Mouse (Mus musculus): ENCODE measurements around the gene Olfr373. TPM values are rescaled to one million over a fixed set of nuclear protein-coding genes. Genes with fewer than 3 reads are reported as not detected.

Gene Olfr373
- total RNA-seq, 1 experiment from 2014 or later = not detected

Other genes with a start within 250 kb of the Olfr373 start
- gene Zfp709, start 201.2 kb upstream of the Olfr373 start, total RNA-seq (2017) = 9.5 to 30.7 TPM (median 18.6 TPM) in 3 replicates
- gene Zfp882, start 174.6 kb upstream of the Olfr373 start, total RNA-seq (2017) = 4.1 to 7.5 TPM (median 7.5 TPM) in 3 replicates
- 17.3 to 28.3 TPM (median 20.4 TPM) in 3 replicates for gene Zfp617, start 174.5 kb upstream of the Olfr373 start, total RNA-seq (2017)
- 14.6 to 36.2 TPM (median 26.4 TPM) in 3 replicates for gene Zfp961, start 132.1 kb upstream of the Olfr373 start, total RNA-seq (2017)
- 153 to 273 TPM (median 260 TPM) in 3 replicates for gene Cyp4f18, start 73.6 kb upstream of the Olfr373 start, total RNA-seq (2017)
- not detected in 3 replicates for gene Olfr372, start 42.0 kb upstream of the Olfr373 start, total RNA-seq (2017)
- 0.21 to 0.49 TPM in 2 of 3 replicates, not detected in the other for gene Olfr374, start 23.9 kb downstream of the Olfr373 start, total RNA-seq (2017)
- 902 to 973 TPM (median 947 TPM) in 3 replicates for gene Tpm4, start 51.8 kb downstream of the Olfr373 start, total RNA-seq (2017)
- 640 to 819 TPM (median 739 TPM) in 3 replicates for gene Rab8a, start 78.0 kb downstream of the Olfr373 start, total RNA-seq (2017)
- gene Hsh2d, start 106.5 kb downstream of the Olfr373 start, total RNA-seq (2017) = 1.2 to 5.8 TPM (median 4.8 TPM) in 3 replicates
- gene Cib3, start 129.7 kb downstream of the Olfr373 start, total RNA-seq (2017) = 0.86 to 6.9 TPM (median 1.1 TPM) in 3 replicates
- gene Gm11034, start 130.5 kb downstream of the Olfr373 start, total RNA-seq (2017) = not detected in 3 replicates
- gene Fam32a, start 136.6 kb downstream of the Olfr373 start, total RNA-seq (2017) = 105 to 143 TPM (median 135 TPM) in 3 replicates
- gene Ap1m1, start 156.8 kb downstream of the Olfr373 start, total RNA-seq (2017) = 59.3 to 86.9 TPM (median 76.3 TPM) in 3 replicates
- gene Gm10282, start 222.1 kb downstream of the Olfr373 start, total RNA-seq (2017) = 1.5 to 3.3 TPM (median 3.1 TPM) in 3 replicates
- 183 to 225 TPM (median 194 TPM) in 3 replicates for gene Klf2, start 235.9 kb downstream of the Olfr373 start, total RNA-seq (2017)

All from monocyte, adult 5-6 weeks (primary cell).